Mouse (Mus musculus) heart, embryonic 12.5 days (tissue): ENCODE data around the gene Fbxw7. TPM values are rescaled to one million over a fixed set of nuclear protein-coding genes. Genes with fewer than 3 reads are reported as not detected.

Source experiments
- ATAC-seq: fragments of 200-750 bp; cut with Nextera tagmentation; 2 replicates; pipeline ENCODE4 v1.8.0; 2017; ENCODE audit warnings: moderate TSS enrichment, moderate library complexity; ENCODE audit not compliant: insufficient number of reproducible peaks, low FRiP score
- H3K27ac ChIP-seq: fragments of 300-500 bp; sonication (generic); 2 replicates; pipeline ENCODE4 v1.5.1; 2016; ENCODE audit warnings: mild to moderate bottlenecking, moderate library complexity; ENCODE audit not compliant: poor library complexity, severe bottlenecking
- H3K27me3 ChIP-seq: fragments of 300-500 bp; sonication (generic); replicated peaks from 2 replicates; pipeline ENCODE4 v1.6.1; 2016; ENCODE audit warnings: mild to moderate bottlenecking, moderate library complexity
- H3K36me3 ChIP-seq: fragments of 300-500 bp; sonication (generic); 2 replicates; pipeline ENCODE4 v1.6.1; 2016; ENCODE audit warnings: mild to moderate bottlenecking, moderate library complexity
- H3K4me1 ChIP-seq: fragments of 300-500 bp; sonication (generic); replicated peaks from 2 replicates; pipeline ENCODE4 v1.6.1; 2016; ENCODE audit warnings: mild to moderate bottlenecking
- H3K4me2 ChIP-seq: fragments of 300-500 bp; sonication (generic); 2 replicates; pipeline ENCODE4 v1.6.1; 2016; ENCODE audit warnings: mild to moderate bottlenecking, moderate library complexity
- H3K4me3 ChIP-seq: fragments of 300-500 bp; sonication (generic); 2 replicates; pipeline ENCODE4 v1.5.1; 2016; ENCODE audit warnings: mild to moderate bottlenecking
- H3K9ac ChIP-seq: fragments of 300-500 bp; sonication (generic); 2 replicates; pipeline ENCODE4 v1.6.1; 2016; ENCODE audit warnings: mild to moderate bottlenecking, moderate library complexity
- H3K9me3 ChIP-seq: fragments of 300-500 bp; sonication (generic); replicated peaks from 2 replicates; pipeline ENCODE4 v1.6.1; 2016; ENCODE audit warnings: mild to moderate bottlenecking, moderate library complexity
- WGBS: fragments of 180-500 bp; shearing (Covaris S2); methylation state at CpG from one replicate; pipeline ENCODE4 v1.1.7; 2016; 5-methylcytosine and 5-hydroxymethylcytosine counted together
- polyA plus RNA-seq: library from polyadenylated mRNA; unstranded; fragments of >200 nt; fragmentation: Nextera tagmentation; extraction: Ambion mirVana; gene quantifications from 2 replicates; pipeline ENCODE4 v1.2.1, GENCODE M21; 2016

Fbxw7 gene
- polyA plus RNA-seq, 1 experiment from 2014 or later = 6.9 TPM

DNA sequence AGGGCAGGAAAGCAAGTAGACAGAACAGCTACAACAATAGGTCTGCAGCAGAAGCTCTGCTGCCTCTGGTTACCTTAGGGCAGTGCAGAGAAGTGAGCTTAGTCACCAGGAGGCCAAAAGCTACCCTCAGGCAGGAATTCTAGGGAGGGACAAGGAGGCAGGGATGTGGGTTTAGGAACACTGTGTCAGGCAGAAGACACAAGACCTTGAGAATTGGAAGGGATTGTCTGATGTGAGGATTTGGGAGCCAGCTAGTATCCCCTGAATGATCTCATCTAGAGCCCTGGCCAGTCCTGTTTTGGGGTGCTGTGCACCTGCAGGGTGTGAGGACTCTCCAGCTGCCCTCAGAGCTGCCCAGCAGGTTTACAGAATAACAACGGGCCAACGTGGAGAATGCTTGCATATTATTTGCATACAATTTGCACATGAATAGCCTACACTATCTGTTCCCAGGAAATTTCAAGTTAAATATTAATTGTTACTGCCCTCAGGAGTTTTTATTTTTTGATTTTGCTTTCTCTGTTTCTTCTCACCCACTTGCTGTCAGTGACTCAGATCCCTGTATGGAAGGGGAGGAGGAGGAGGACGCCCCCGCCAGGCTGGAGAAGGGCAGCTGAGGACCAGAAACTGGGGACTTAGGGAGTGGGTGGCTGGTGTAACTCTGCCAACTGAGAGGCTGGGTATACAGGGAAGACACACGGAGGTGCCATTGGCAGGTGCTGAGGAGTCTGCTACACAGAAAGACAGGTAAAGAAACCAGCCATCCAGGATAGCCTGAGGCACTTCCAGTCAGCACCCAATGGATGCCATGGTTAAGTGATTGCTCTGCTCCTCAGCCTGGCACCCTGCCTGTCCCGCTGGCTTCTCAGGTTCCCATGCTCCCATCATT lies 210.0 kb downstream of the Fbxw7 start:
- no peak overlapping the region for H3K27ac ChIP-seq
- H3K4me1 ChIP-seq = no peaks in the 10 kb centered on the region; the same call in 1 of the 2 replicates
- no peak for ATAC-seq
- H3K9me3 ChIP-seq = peaks cover 3% of the 10 kb centered on the region; the same call in 1 of the 2 replicates
- no peaks in the 10 kb centered on the region for H3K27me3 ChIP-seq
- no peak overlapping the region for H3K4me2 ChIP-seq
- H3K4me3 ChIP-seq = no peak overlapping the region
- no peak overlapping the region for H3K9ac ChIP-seq
- 26% methylated on average over 6 of the region's 6 CpGs for WGBS
- H3K36me3 ChIP-seq = no peaks in the 10 kb centered on the region

Other genes starting within 250 kb of the Fbxw7 start
- 49.3 and 50.8 TPM in 2 replicates for gene Arfip1, start 232.6 kb upstream of the Fbxw7 start, polyA plus RNA-seq
- not detected in 2 replicates for gene Tigd4, start 221.7 kb upstream of the Fbxw7 start, polyA plus RNA-seq
- 0.47 and 0.54 TPM in 2 replicates for gene Tmem154, start 149.1 kb upstream of the Fbxw7 start, polyA plus RNA-seq